Mouse (Mus musculus): ENCODE measurements around the gene Itga8. TPM values are rescaled to one million over a fixed set of nuclear protein-coding genes. Genes with fewer than 3 reads are reported as not detected.

The Itga8 gene
- polyA plus RNA-seq, 1 experiment from 2014 or later: 2.2 TPM

- H3K36me3 ChIP-seq (ENCODE audit: control insufficient read depth, insufficient read depth): no peaks in the 10 kb centered on the region
- no peak overlapping the region for H3K9ac ChIP-seq (replicated peaks; ENCODE audit: low read depth, low read length)
- no peak overlapping the region for H3K4me3 ChIP-seq (replicated peaks; ENCODE audit: low read length)
- no peaks in the 10 kb centered on the region for H3K27me3 ChIP-seq (replicated peaks; ENCODE audit: control insufficient read depth, insufficient read depth, low read length)
- no peaks in the 10 kb centered on the region for H3K9me3 ChIP-seq (ENCODE audit: control insufficient read depth, low read length)
- 42% methylated on average over 4 of the region's 4 CpGs for WGBS
- H3K27ac ChIP-seq (ENCODE audit: low read length): no peak overlapping the region
- H3K4me1 ChIP-seq (replicated peaks; ENCODE audit: control insufficient read depth, insufficient read depth, low read length): no peaks in the 10 kb centered on the region
- no peak for ATAC-seq
- H3K4me2 ChIP-seq (ENCODE audit: low read length): no peak overlapping the region
Measured at GRCm38 (mm10) chr2:12213464-12213790, 88.3 kb downstream of the Itga8 start.

GRCm38 (mm10) chr2:12212662-12213463 lies 88.9 kb downstream of the Itga8 start:
- Histone ChIP-seq H3K9me3 (ENCODE audit: control insufficient read depth, low read length) (no peaks in the 10 kb centered on the region), H3K4me1 (replicated peaks; ENCODE audit: control insufficient read depth, insufficient read depth, low read length) (no peaks in the 10 kb centered on the region), H3K4me2 (ENCODE audit: low read length) (no peak overlapping the region), H3K27me3 (replicated peaks; ENCODE audit: control insufficient read depth, insufficient read depth, low read length) (no peaks in the 10 kb centered on the region), H3K27ac (ENCODE audit: low read length) (no peak overlapping the region), H3K9ac (replicated peaks; ENCODE audit: low read depth, low read length) (no peak overlapping the region), H3K4me3 (replicated peaks; ENCODE audit: low read length) (no peak overlapping the region), H3K36me3 (ENCODE audit: control insufficient read depth, insufficient read depth) (no peaks in the 10 kb centered on the region)
- 55% methylated on average over 3 of the region's 3 CpGs for WGBS
- ATAC-seq: no peak

- no peak for ATAC-seq
- no peak overlapping the region for H3K9ac ChIP-seq (replicated peaks; ENCODE audit: low read depth, low read length)
- no peaks in the 10 kb centered on the region for H3K36me3 ChIP-seq (ENCODE audit: control insufficient read depth, insufficient read depth)
- H3K27ac ChIP-seq (ENCODE audit: low read length): no peak overlapping the region
- H3K4me1 ChIP-seq (replicated peaks; ENCODE audit: control insufficient read depth, insufficient read depth, low read length): no peaks in the 10 kb centered on the region
- no peaks in the 10 kb centered on the region for H3K27me3 ChIP-seq (replicated peaks; ENCODE audit: control insufficient read depth, insufficient read depth, low read length)
- H3K4me3 ChIP-seq (replicated peaks; ENCODE audit: low read length): no peak overlapping the region
- H3K9me3 ChIP-seq (ENCODE audit: control insufficient read depth, low read length): no peaks in the 10 kb centered on the region
- H3K4me2 ChIP-seq (ENCODE audit: low read length): no peak overlapping the region
- WGBS: 74% methylated on average over 6 of the region's 6 CpGs
Measured at GRCm38 (mm10) chr2:12208142-12208541, 93.6 kb downstream of the Itga8 start.

GRCm38 (mm10) chr2:12206353-12206752 lies 95.4 kb downstream of the Itga8 start:
- Histone ChIP-seq H3K9me3 (ENCODE audit: control insufficient read depth, low read length) (no peaks in the 10 kb centered on the region), H3K27me3 (replicated peaks; ENCODE audit: control insufficient read depth, insufficient read depth, low read length) (no peaks in the 10 kb centered on the region), H3K36me3 (ENCODE audit: control insufficient read depth, insufficient read depth) (no peaks in the 10 kb centered on the region), H3K4me1 (replicated peaks; ENCODE audit: control insufficient read depth, insufficient read depth, low read length) (no peaks in the 10 kb centered on the region), H3K4me3 (replicated peaks; ENCODE audit: low read length) (no peak overlapping the region), H3K4me2 (ENCODE audit: low read length) (no peak overlapping the region), H3K27ac (ENCODE audit: low read length) (no peak overlapping the region), H3K9ac (replicated peaks; ENCODE audit: low read depth, low read length) (no peak overlapping the region)
- ATAC-seq: no peak
- 72% methylated on average over 5 of the region's 5 CpGs for WGBS

- Histone ChIP-seq H3K9me3 (ENCODE audit: control insufficient read depth, low read length) (no peaks in the 10 kb centered on the region), H3K36me3 (ENCODE audit: control insufficient read depth, insufficient read depth) (no peaks in the 10 kb centered on the region), H3K4me1 (replicated peaks; ENCODE audit: control insufficient read depth, insufficient read depth, low read length) (no peaks in the 10 kb centered on the region), H3K4me3 (replicated peaks; ENCODE audit: low read length) (no peak overlapping the region), H3K27me3 (replicated peaks; ENCODE audit: control insufficient read depth, insufficient read depth, low read length) (no peaks in the 10 kb centered on the region), H3K27ac (ENCODE audit: low read length) (no peak overlapping the region), H3K9ac (replicated peaks; ENCODE audit: low read depth, low read length) (no peak overlapping the region), H3K4me2 (ENCODE audit: low read length) (no peak overlapping the region)
- WGBS: 62% methylated on average over 5 of the region's 5 CpGs
- no peak for ATAC-seq
Measured at GRCm38 (mm10) chr2:12205875-12206274, 95.8 kb downstream of the Itga8 start.

- no peaks in the 10 kb centered on the region for H3K9me3 ChIP-seq (ENCODE audit: control insufficient read depth, low read length)
Measured at GRCm38 (mm10) chr2:12203231-12203630, 98.5 kb downstream of the Itga8 start.

GRCm38 (mm10) chr2:12198699-12199098 lies 103.0 kb downstream of the Itga8 start:
- no peak for ATAC-seq

More at GRCm38 (mm10) chr2:12203231-12203630, 98.5 kb downstream of the Itga8 start:
- no peak overlapping the region for H3K27ac ChIP-seq (ENCODE audit: low read length)
- no peak overlapping the region for H3K4me3 ChIP-seq (replicated peaks; ENCODE audit: low read length)
- H3K36me3 ChIP-seq (ENCODE audit: control insufficient read depth, insufficient read depth): no peaks in the 10 kb centered on the region
- no peaks in the 10 kb centered on the region for H3K4me1 ChIP-seq (replicated peaks; ENCODE audit: control insufficient read depth, insufficient read depth, low read length)
- ATAC-seq: no peak
- H3K9ac ChIP-seq (replicated peaks; ENCODE audit: low read depth, low read length): no peak overlapping the region
- H3K4me2 ChIP-seq (ENCODE audit: low read length): no peak overlapping the region
- no peaks in the 10 kb centered on the region for H3K27me3 ChIP-seq (replicated peaks; ENCODE audit: control insufficient read depth, insufficient read depth, low read length)
- 89% methylated on average over 10 of the region's 10 CpGs for WGBS

GRCm38 (mm10) chr2:12198214-12198613 lies 103.5 kb downstream of the Itga8 start:
- Histone ChIP-seq H3K9ac (replicated peaks; ENCODE audit: low read depth, low read length) (no peak overlapping the region), H3K9me3 (ENCODE audit: control insufficient read depth, low read length) (no peaks in the 10 kb centered on the region), H3K27me3 (replicated peaks; ENCODE audit: control insufficient read depth, insufficient read depth, low read length) (no peaks in the 10 kb centered on the region), H3K4me1 (replicated peaks; ENCODE audit: control insufficient read depth, insufficient read depth, low read length) (no peaks in the 10 kb centered on the region), H3K4me2 (ENCODE audit: low read length) (no peak overlapping the region), H3K36me3 (ENCODE audit: control insufficient read depth, insufficient read depth) (no peaks in the 10 kb centered on the region), H3K27ac (ENCODE audit: low read length) (no peak overlapping the region), H3K4me3 (replicated peaks; ENCODE audit: low read length) (no peak overlapping the region)
- WGBS: 85% methylated on average over 3 of the region's 3 CpGs
- no peak for ATAC-seq

More at GRCm38 (mm10) chr2:12198699-12199098, 103.0 kb downstream of the Itga8 start:
- Histone ChIP-seq H3K4me1 (replicated peaks; ENCODE audit: control insufficient read depth, insufficient read depth, low read length) (no peaks in the 10 kb centered on the region), H3K27ac (ENCODE audit: low read length) (no peak overlapping the region), H3K9me3 (ENCODE audit: control insufficient read depth, low read length) (no peaks in the 10 kb centered on the region), H3K27me3 (replicated peaks; ENCODE audit: control insufficient read depth, insufficient read depth, low read length) (no peaks in the 10 kb centered on the region), H3K36me3 (ENCODE audit: control insufficient read depth, insufficient read depth) (no peaks in the 10 kb centered on the region), H3K4me2 (ENCODE audit: low read length) (no peak overlapping the region), H3K9ac (replicated peaks; ENCODE audit: low read depth, low read length) (no peak overlapping the region), H3K4me3 (replicated peaks; ENCODE audit: low read length) (no peak overlapping the region)
- 83% methylated on average over 7 of the region's 7 CpGs for WGBS

- ATAC-seq: no peak
Measured at GRCm38 (mm10) chr2:12197711-12198110, 104.0 kb downstream of the Itga8 start.

GRCm38 (mm10) chr2:12189026-12189425 lies 112.7 kb downstream of the Itga8 start:
- 92% methylated on average over 6 of the region's 6 CpGs for WGBS
- Histone ChIP-seq H3K9me3 (ENCODE audit: control insufficient read depth, low read length) (no peaks in the 10 kb centered on the region), H3K4me1 (replicated peaks; ENCODE audit: control insufficient read depth, insufficient read depth, low read length) (no peaks in the 10 kb centered on the region), H3K4me2 (ENCODE audit: low read length) (no peak overlapping the region), H3K27me3 (replicated peaks; ENCODE audit: control insufficient read depth, insufficient read depth, low read length) (no peaks in the 10 kb centered on the region), H3K9ac (replicated peaks; ENCODE audit: low read depth, low read length) (no peak overlapping the region), H3K4me3 (replicated peaks; ENCODE audit: low read length) (no peak overlapping the region), H3K36me3 (ENCODE audit: control insufficient read depth, insufficient read depth) (no peaks in the 10 kb centered on the region), H3K27ac (ENCODE audit: low read length) (no peak overlapping the region)
- ATAC-seq: no peak

More at GRCm38 (mm10) chr2:12197711-12198110, 104.0 kb downstream of the Itga8 start:
- Histone ChIP-seq H3K9me3 (ENCODE audit: control insufficient read depth, low read length) (no peaks in the 10 kb centered on the region), H3K9ac (replicated peaks; ENCODE audit: low read depth, low read length) (no peak overlapping the region), H3K36me3 (ENCODE audit: control insufficient read depth, insufficient read depth) (no peaks in the 10 kb centered on the region), H3K4me3 (replicated peaks; ENCODE audit: low read length) (no peak overlapping the region), H3K4me1 (replicated peaks; ENCODE audit: control insufficient read depth, insufficient read depth, low read length) (no peaks in the 10 kb centered on the region), H3K4me2 (ENCODE audit: low read length) (no peak overlapping the region), H3K27ac (ENCODE audit: low read length) (no peak overlapping the region), H3K27me3 (replicated peaks; ENCODE audit: control insufficient read depth, insufficient read depth, low read length) (no peaks in the 10 kb centered on the region)
- 96% methylated on average over 4 of the region's 4 CpGs for WGBS

Data from forebrain, embryonic 16.5 days (tissue).